Mouse (Mus musculus): ENCODE results near the gene Fam71e2.

DNA sequence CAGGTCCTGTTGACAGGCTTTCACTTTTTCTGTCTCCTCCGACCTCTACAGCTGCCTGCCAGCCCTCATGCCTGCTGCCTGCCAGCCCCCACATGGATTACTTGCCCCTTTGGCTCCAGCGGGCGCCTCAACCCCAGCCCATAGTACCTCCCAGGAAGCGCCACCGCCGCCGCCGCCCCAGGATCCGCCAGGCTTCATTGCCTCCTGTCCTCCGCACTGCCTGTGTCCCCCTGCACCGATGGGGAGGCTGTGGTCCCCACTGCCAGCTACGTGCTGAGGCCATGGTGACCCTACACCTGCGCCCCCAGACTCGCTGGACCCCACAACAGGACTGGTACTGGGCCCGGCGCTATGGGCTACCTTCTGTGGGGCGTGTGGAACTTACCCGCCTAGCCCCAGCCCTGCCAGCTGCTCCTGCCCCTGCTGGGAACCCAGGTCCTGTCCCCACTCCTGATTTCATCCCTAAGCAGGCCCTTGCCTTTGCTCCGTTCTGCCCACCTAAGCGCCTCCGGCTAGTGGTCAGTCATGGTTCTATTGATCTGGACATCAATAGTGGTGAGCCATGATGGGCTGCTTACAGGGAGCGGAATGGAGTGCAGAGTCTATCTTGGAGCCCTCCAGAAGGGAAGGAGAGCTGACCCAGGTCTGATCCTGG is 24.6 kb downstream of the Fam71e2 start:
- no peak for TF ChIP-seq CTCF (IDR thresholded peaks at IDR 0.05; ENCODE audit: low read depth, low read length)
- TF ChIP-seq GATA1 (IDR thresholded peaks at IDR 0.05; ENCODE audit: borderline replicate concordance, low read length): no peak
